Comparison of ENCODE assay signal across 8 mouse cellular contexts in the genomic region with DNA sequence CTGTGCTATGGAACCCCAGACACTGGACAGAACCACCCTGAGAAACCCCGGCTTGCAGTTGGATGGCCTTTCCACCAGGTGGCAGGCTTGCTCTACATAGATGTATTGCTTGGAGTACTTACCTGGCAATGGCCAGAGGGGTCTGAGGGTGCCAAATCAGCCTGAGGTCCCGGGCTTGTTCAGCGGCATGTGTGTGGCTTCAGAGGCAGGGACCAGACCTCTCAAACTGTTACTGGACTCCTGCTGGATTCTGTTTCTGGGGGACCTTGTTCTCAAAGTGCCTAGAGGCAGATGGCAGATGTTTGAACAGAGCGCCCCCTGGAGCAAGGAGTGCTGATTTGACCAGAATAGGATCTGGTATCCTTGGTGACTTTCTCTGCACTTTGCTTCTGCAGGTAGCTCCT.
DNase-seq lines count a peak whose midpoint lies in the region; ATAC-seq and TF ChIP-seq lines count a peak whose summit lies in the region.

No protein-coding gene starts in this region.

- WGBS in intestine, embryonic 14.5 days = under 1% methylated on average over 4 of the region's 4 CpGs
- 3% methylated on average over 4 of the region's 4 CpGs for WGBS in midbrain, embryonic 11.5 days

- no peak overlapping the region for H3K9ac ChIP-seq in intestine, embryonic 14.5 days (ENCODE audit: low read length)
- no peak overlapping the region for H3K9ac ChIP-seq in midbrain, embryonic 11.5 days (ENCODE audit: low read length)

- 0 out of 2 replicates have a peak, but pooled peaks cover 4% of the 10 kb centered on the region for H3K4me1 ChIP-seq in cortical plate, adult 2 months (ENCODE audit: control insufficient read depth, insufficient read depth, low read length)
- no peaks in the 10 kb centered on the region for H3K4me1 ChIP-seq in intestine, embryonic 14.5 days (replicated peaks; ENCODE audit: control insufficient read depth, insufficient read depth, low read length)
- no peaks in the 10 kb centered on the region for H3K4me1 ChIP-seq in midbrain, embryonic 11.5 days (ENCODE audit: control insufficient read depth, insufficient read depth, low read length)

- no peak overlapping the region for H3K27ac ChIP-seq in cortical plate, adult 2 months (ENCODE audit: insufficient read depth, low read length)
- H3K27ac ChIP-seq in intestine, embryonic 14.5 days (ENCODE audit: low read depth) = no peak overlapping the region
- H3K27ac ChIP-seq in midbrain, embryonic 11.5 days (ENCODE audit: low read depth, low read length) = no peak overlapping the region

- H3K4me2 ChIP-seq in intestine, embryonic 14.5 days (ENCODE audit: low read length) = no peak overlapping the region
- H3K4me2 ChIP-seq in midbrain, embryonic 11.5 days = no peak overlapping the region

- ATAC-seq in intestine, embryonic 14.5 days (replicated peaks; ENCODE audit: low FRiP score, low TSS enrichment, low read depth) = peak; percentile 75
- ATAC-seq in midbrain, embryonic 11.5 days (ENCODE audit: low FRiP score) = peak; percentile 67; the same call in 1 of the 2 replicates

- no peaks in the 10 kb centered on the region for H3K27me3 ChIP-seq in intestine, embryonic 14.5 days (replicated peaks; ENCODE audit: control insufficient read depth, insufficient read depth, low read length)
- H3K27me3 ChIP-seq in midbrain, embryonic 11.5 days (ENCODE audit: control insufficient read depth, insufficient read depth, low read length) = no peaks in the 10 kb centered on the region

- TF ChIP-seq CTCF in cortical plate, adult 2 months (IDR thresholded peaks at IDR 0.05; ENCODE audit: extremely low read depth, insufficient read depth, low read length) = peak; percentile 84

- H3K9me3 ChIP-seq in intestine, embryonic 14.5 days (ENCODE audit: control insufficient read depth, low read length) = no peaks in the 10 kb centered on the region
- no peaks in the 10 kb centered on the region for H3K9me3 ChIP-seq in midbrain, embryonic 11.5 days (ENCODE audit: control insufficient read depth, low read length)

- no peak for TF ChIP-seq POLR2A in cortical plate, adult 2 months (IDR thresholded peaks at IDR 0.05; ENCODE audit: extremely low read depth, insufficient read depth, low read length)

- no peak overlapping the region for H3K4me3 ChIP-seq in cortical plate, adult 2 months (ENCODE audit: insufficient read depth, low read length)
- no peak overlapping the region for H3K4me3 ChIP-seq in intestine, embryonic 14.5 days (ENCODE audit: low read depth, low read length)
- H3K4me3 ChIP-seq in midbrain, embryonic 11.5 days (ENCODE audit: low read depth, low read length) = no peak overlapping the region

- peak; percentile 70 for DNase-seq in adrenal gland, adult 8-10 months
- peak; percentile 81 for DNase-seq in gastrocnemius, postnatal 10 days
- peak; percentile 97 for DNase-seq in intestine, embryonic 14.5 days (ENCODE audit: low spot score)
- peak; percentile 80 to 91 for DNase-seq in left cerebral cortex, adult 8-10 months (ENCODE audit: low spot score in 2 of 2)
- DNase-seq in midbrain, embryonic 11.5 days (ENCODE audit: low spot score, missing footprints) = peak; percentile 99
- peak; percentile 12 for DNase-seq in spleen, adult 12 weeks (ENCODE audit: low spot score)
- no peak for DNase-seq in T-cell, adult 2 months (ENCODE audit: low spot score)

- no peaks in the 10 kb centered on the region for H3K36me3 ChIP-seq in intestine, embryonic 14.5 days (ENCODE audit: control insufficient read depth, insufficient read depth, low read length)
- no peaks in the 10 kb centered on the region for H3K36me3 ChIP-seq in midbrain, embryonic 11.5 days (ENCODE audit: control insufficient read depth, insufficient read depth, low read length)
